Mouse (Mus musculus): Measurements from ENCODE around the gene Als2cr12. TPM values are rescaled to one million over a fixed set of nuclear protein-coding genes. Genes with fewer than 3 reads are reported as not detected.

Gene Als2cr12
- polyA plus RNA-seq, 1 experiment from 2014 or later: not detected

Other genes with a start within 250 kb of the Als2cr12 start
- gene Orc2, start 190.9 kb downstream of the Als2cr12 start, polyA plus RNA-seq (2015; fragmentation: Nextera tagmentation; extraction: Ambion mirVana): 24.6 and 24.7 TPM in 2 replicates
- gene Fam126b, start 109.7 kb downstream of the Als2cr12 start, polyA plus RNA-seq (2015; fragmentation: Nextera tagmentation; extraction: Ambion mirVana): 11.0 and 13.9 TPM in 2 replicates
- 196 and 203 TPM in 2 replicates for gene Ndufb3, start 109.6 kb downstream of the Als2cr12 start, polyA plus RNA-seq (2015; fragmentation: Nextera tagmentation; extraction: Ambion mirVana)
- gene Cflar, start 15.5 kb upstream of the Als2cr12 start, polyA plus RNA-seq (2015; fragmentation: Nextera tagmentation; extraction: Ambion mirVana): 15.9 and 16.4 TPM in 2 replicates
- 5.4 and 6.7 TPM in 2 replicates for gene Casp8, start 99.4 kb upstream of the Als2cr12 start, polyA plus RNA-seq (2015; fragmentation: Nextera tagmentation; extraction: Ambion mirVana)